Mouse (Mus musculus) intestine, embryonic 14.5 days (tissue): Measurements from ENCODE around the gene Cdc42se2. TPM values are rescaled to one million over a fixed set of nuclear protein-coding genes. Genes with fewer than 3 reads are reported as not detected.

Source experiments
- ATAC-seq: fragments of 200-750 bp; cut with Nextera tagmentation; replicated peaks from 2 replicates; pipeline ENCODE4 v1.8.0; 2017; ENCODE audit warnings: low read depth, moderate number of reproducible peaks, moderate TSS enrichment, moderate library complexity; ENCODE audit not compliant: low FRiP score, low TSS enrichment
- DNase-seq: peaks from one replicate; pipeline ENCODE4 v3.0.0-alpha.2; 2018; ENCODE audit warnings: low spot score
- H3K27ac ChIP-seq: fragments of 300-500 bp; sonication (generic); 2 replicates; pipeline ENCODE4 v1.5.1; 2014; ENCODE audit warnings: low read depth, mild to moderate bottlenecking, control low read depth
- H3K27me3 ChIP-seq: fragments of 300-500 bp; sonication (generic); replicated peaks from 2 replicates; pipeline ENCODE4 v1.6.1; 2014; ENCODE audit warnings: low read length, control low read depth; ENCODE audit not compliant: control insufficient read depth, insufficient read depth
- H3K36me3 ChIP-seq: fragments of 300-500 bp; sonication (generic); 2 replicates; pipeline ENCODE4 v1.6.1; 2014; ENCODE audit warnings: low read length, control low read depth; ENCODE audit not compliant: control insufficient read depth, insufficient read depth
- H3K4me1 ChIP-seq: fragments of 300-500 bp; sonication (generic); replicated peaks from 2 replicates; pipeline ENCODE4 v1.6.1; 2014; ENCODE audit warnings: low read length, control low read depth, mixed read lengths; ENCODE audit not compliant: control insufficient read depth, insufficient read depth
- H3K4me2 ChIP-seq: fragments of 300-500 bp; sonication (generic); 2 replicates; pipeline ENCODE4 v1.6.1; 2014; ENCODE audit warnings: low read length
- H3K4me3 ChIP-seq: fragments of 300-500 bp; sonication (generic); 2 replicates; pipeline ENCODE4 v1.5.1; 2014; ENCODE audit warnings: low read depth, low read length, control low read depth, mixed read lengths
- H3K9ac ChIP-seq: fragments of 300-500 bp; sonication (generic); 2 replicates; pipeline ENCODE4 v1.6.1; 2014; ENCODE audit warnings: mild to moderate bottlenecking, low read length
- H3K9me3 ChIP-seq: fragments of 300-500 bp; sonication (generic); 2 replicates; pipeline ENCODE4 v1.6.1; 2016; ENCODE audit warnings: low read length, control low read depth; ENCODE audit not compliant: control insufficient read depth
- WGBS: fragments of 180-500 bp; shearing (Covaris S2); extraction: QIAGEN DNeasy Blood & Tissue Kit; methylation state at CpG from one replicate; pipeline ENCODE4 v1.1.7; 2014; 5-methylcytosine and 5-hydroxymethylcytosine counted together
- polyA plus RNA-seq: library from polyadenylated mRNA; unstranded; fragments of >200 nt; fragmentation: Nextera tagmentation; extraction: Ambion mirVana; gene quantifications from 2 replicates; pipeline ENCODE4 v1.2.1, GENCODE M21; 2014

Gene Cdc42se2
- polyA plus RNA-seq, 1 experiment from 2014 or later: 81.5 TPM

- WGBS: 71% methylated on average over 6 of the region's 6 CpGs
- no peak overlapping the region for H3K4me2 ChIP-seq
Measured at GRCm38 (mm10) chr11:54782253-54782652, 5.2 kb downstream of the Cdc42se2 start.

DNA sequence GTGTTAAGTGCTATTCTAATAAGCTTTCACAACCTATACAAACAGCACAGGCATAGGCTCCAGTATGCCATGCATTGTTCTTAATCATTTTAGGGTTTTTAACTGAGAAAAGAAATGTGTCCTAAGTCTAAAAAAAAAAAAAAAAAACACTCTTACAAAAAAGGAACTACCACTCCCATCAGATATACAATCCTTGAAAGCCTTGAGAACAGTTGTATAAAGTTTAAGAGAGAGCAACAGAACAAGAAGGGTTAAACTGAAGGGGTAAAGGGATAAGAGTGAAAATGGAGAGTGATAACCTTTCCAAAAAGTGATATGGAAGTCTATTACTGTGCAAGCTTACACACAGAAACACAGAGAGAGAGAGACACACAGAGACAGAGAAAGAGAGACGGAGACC is 7.5 kb downstream of the Cdc42se2 start:
- Histone ChIP-seq H3K27ac (no peak overlapping the region), H3K4me2 (no peak overlapping the region), H3K9ac (no peak overlapping the region), H3K9me3 (no peaks in the 10 kb centered on the region), H3K36me3 (no peaks in the 10 kb centered on the region), H3K27me3 (no peaks in the 10 kb centered on the region), H3K4me3 (no peak overlapping the region), H3K4me1 (peaks cover 21% of the 10 kb centered on the region)
- ATAC-seq (no peak), DNase-seq (no peak)
- 94% methylated on average over 1 of the region's 1 CpGs for WGBS

More at GRCm38 (mm10) chr11:54782253-54782652, 5.2 kb downstream of the Cdc42se2 start:
- H3K27me3 ChIP-seq: no peaks in the 10 kb centered on the region
- H3K4me1 ChIP-seq: peaks cover 9% of the 10 kb centered on the region
- no peak overlapping the region for H3K27ac ChIP-seq
- H3K4me3 ChIP-seq: no peak overlapping the region
- H3K36me3 ChIP-seq: no peaks in the 10 kb centered on the region
- no peaks in the 10 kb centered on the region for H3K9me3 ChIP-seq
- DNase-seq (no peak), ATAC-seq (no peak)
- H3K9ac ChIP-seq: no peak overlapping the region

- Histone ChIP-seq H3K27me3 (no peaks in the 10 kb centered on the region), H3K9ac (no peak overlapping the region), H3K4me3 (no peak overlapping the region), H3K9me3 (no peaks in the 10 kb centered on the region), H3K4me2 (no peak overlapping the region), H3K36me3 (no peaks in the 10 kb centered on the region), H3K27ac (no peak overlapping the region), H3K4me1 (peaks cover 26% of the 10 kb centered on the region)
- no peak for ATAC-seq
- DNase-seq: no peak
- 42% methylated on average over 1 of the region's 1 CpGs for WGBS
Measured at GRCm38 (mm10) chr11:54778131-54778844, 9.2 kb downstream of the Cdc42se2 start.

GRCm38 (mm10) chr11:54777387-54778130 is 9.9 kb downstream of the Cdc42se2 start:
- Histone ChIP-seq H3K9me3 (no peaks in the 10 kb centered on the region), H3K4me3 (no peak overlapping the region), H3K4me1 (peaks cover 26% of the 10 kb centered on the region), H3K4me2 (no peak overlapping the region), H3K36me3 (no peaks in the 10 kb centered on the region), H3K27me3 (no peaks in the 10 kb centered on the region), H3K27ac (no peak overlapping the region), H3K9ac (no peak overlapping the region)
- WGBS: 66% methylated on average over 6 of the region's 6 CpGs
- ATAC-seq (no peak), DNase-seq (no peak)

DNA sequence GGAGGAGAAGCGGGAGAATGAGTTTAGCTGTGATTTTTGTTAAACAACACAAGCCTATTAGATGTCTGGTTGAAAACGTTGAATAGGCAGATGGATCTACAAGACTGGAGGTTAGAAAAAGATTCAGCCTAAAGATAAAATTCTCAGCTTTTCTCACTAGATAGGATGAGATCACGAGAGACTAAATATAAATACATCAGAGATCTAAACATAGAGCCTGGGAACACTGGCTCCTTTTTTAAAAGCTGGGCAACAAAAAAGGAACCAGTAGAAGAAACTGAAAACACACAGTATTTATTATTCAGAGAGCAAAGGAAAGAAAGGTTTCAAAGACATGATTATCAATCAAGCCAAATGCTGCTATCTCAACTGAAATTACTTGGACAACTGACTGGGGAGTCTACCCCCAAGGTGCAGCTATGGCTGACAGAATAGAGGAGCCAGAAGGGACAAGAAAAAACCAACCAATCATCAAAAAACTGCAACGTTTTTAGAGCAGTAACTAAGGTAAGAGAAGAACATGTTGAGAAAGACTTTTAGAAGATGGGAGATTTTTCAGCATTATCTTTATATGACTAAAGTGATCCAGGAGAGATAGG is 10.6 kb downstream of the Cdc42se2 start:
- no peaks in the 10 kb centered on the region for H3K36me3 ChIP-seq
- H3K4me3 ChIP-seq: no peak overlapping the region
- WGBS: 58% methylated on average over 4 of the region's 4 CpGs
- ATAC-seq: no peak
- H3K4me2 ChIP-seq: no peak overlapping the region
- H3K27me3 ChIP-seq: no peaks in the 10 kb centered on the region
- H3K9me3 ChIP-seq: no peaks in the 10 kb centered on the region
- DNase-seq: no peak
- no peak overlapping the region for H3K27ac ChIP-seq
- peaks cover 26% of the 10 kb centered on the region for H3K4me1 ChIP-seq
- no peak overlapping the region for H3K9ac ChIP-seq

DNA sequence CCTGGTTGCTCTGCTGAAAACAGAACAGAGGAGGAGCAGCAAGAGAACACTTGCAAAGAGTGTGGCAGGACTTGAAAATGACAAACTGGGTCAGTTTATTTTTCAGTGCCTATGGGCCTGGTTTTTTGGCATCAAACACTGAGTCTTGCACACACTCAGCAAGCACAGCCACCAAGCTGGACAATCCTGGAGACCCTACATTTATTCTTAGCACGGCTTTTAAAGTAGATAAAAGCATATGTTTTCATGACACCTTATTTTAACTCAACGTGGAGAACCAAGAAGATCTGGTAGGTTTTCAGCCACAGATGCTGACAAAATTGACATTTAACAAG is 11.1 kb downstream of the Cdc42se2 start:
- Histone ChIP-seq H3K9ac (no peak overlapping the region), H3K9me3 (no peaks in the 10 kb centered on the region), H3K27ac (peak overlapping the region; percentile 36; the same call in 1 of the 2 replicates), H3K36me3 (no peaks in the 10 kb centered on the region), H3K4me2 (no peak overlapping the region), H3K4me1 (peaks cover 26% of the 10 kb centered on the region), H3K4me3 (no peak overlapping the region), H3K27me3 (no peaks in the 10 kb centered on the region)
- 77% methylated on average over 2 of the region's 2 CpGs for WGBS
- DNase-seq (no peak), ATAC-seq (no peak)

GRCm38 (mm10) chr11:54775628-54776366 is 11.7 kb downstream of the Cdc42se2 start:
- H3K27ac ChIP-seq: peak overlapping the region; percentile 36; the same call in 1 of the 2 replicates
- 51% methylated on average over 4 of the region's 4 CpGs for WGBS
- H3K36me3 ChIP-seq: no peaks in the 10 kb centered on the region
- no peaks in the 10 kb centered on the region for H3K27me3 ChIP-seq
- H3K9ac ChIP-seq: no peak overlapping the region
- ATAC-seq (no peak), DNase-seq (no peak)
- no peak overlapping the region for H3K4me3 ChIP-seq
- H3K4me2 ChIP-seq: no peak overlapping the region
- H3K9me3 ChIP-seq: no peaks in the 10 kb centered on the region
- H3K4me1 ChIP-seq: peaks cover 26% of the 10 kb centered on the region

- DNase-seq: no peak
- Histone ChIP-seq H3K4me3 (no peak overlapping the region), H3K4me1 (peaks cover 26% of the 10 kb centered on the region), H3K9me3 (no peaks in the 10 kb centered on the region), H3K36me3 (no peaks in the 10 kb centered on the region), H3K4me2 (no peak overlapping the region), H3K9ac (no peak overlapping the region), H3K27ac (no peak overlapping the region), H3K27me3 (no peaks in the 10 kb centered on the region)
- WGBS: 71% methylated on average over 7 of the region's 7 CpGs
- ATAC-seq: no peak
Measured at GRCm38 (mm10) chr11:54774282-54775078, 13.0 kb downstream of the Cdc42se2 start.
